Mouse (Mus musculus) ES-E14 (cell line): ENCODE measurements around the gene Vsig4.

Source experiments
- MAFK ChIP-seq: IDR thresholded peaks from 2 replicates; pipeline ENCODE4 v1.6.1; 2014; ENCODE audit warnings: mild to moderate bottlenecking, low read depth, low read length, inconsistent platforms; ENCODE audit not compliant: insufficient read depth
- ZC3H11A ChIP-seq: IDR thresholded peaks from 2 replicates; pipeline ENCODE4 v1.6.1; 2012; ENCODE audit warnings: low read depth, mild to moderate bottlenecking, inconsistent platforms, low read length, borderline replicate concordance
- ZNF384 ChIP-seq: IDR thresholded peaks from 2 replicates; pipeline ENCODE4 v1.6.1; 2012; ENCODE audit warnings: low read depth, low read length, inconsistent platforms

- TF ChIP-seq ZC3H11A = no peak
- TF ChIP-seq MAFK = no peak
- no peak for TF ChIP-seq ZNF384
Observed at GRCm38 (mm10) chrX:96224210-96224609, 69.0 kb downstream of the Vsig4 start.
